Mouse (Mus musculus): ENCODE data around the gene Ube2z. TPM values are rescaled to one million over a fixed set of nuclear protein-coding genes. Genes with fewer than 3 reads are reported as not detected.

Ube2z gene
- total RNA-seq, 2 experiments from 2014 or later = 29.0 to 32.2 TPM

- intact Hi-C loops (cut with DNase I) = no loop called here
- DNase-seq (ENCODE audit: low spot score) = no peak
These were observed 49.8 kb downstream of the Ube2z start for GRCm38 (mm10) chr11:96015421-96015820.

GRCm38 (mm10) chr11:96011982-96012381, 53.2 kb downstream of the Ube2z start:
- no peak for DNase-seq (ENCODE audit: low spot score)
- intact Hi-C loops (cut with DNase I) = no loop called here

DNA sequence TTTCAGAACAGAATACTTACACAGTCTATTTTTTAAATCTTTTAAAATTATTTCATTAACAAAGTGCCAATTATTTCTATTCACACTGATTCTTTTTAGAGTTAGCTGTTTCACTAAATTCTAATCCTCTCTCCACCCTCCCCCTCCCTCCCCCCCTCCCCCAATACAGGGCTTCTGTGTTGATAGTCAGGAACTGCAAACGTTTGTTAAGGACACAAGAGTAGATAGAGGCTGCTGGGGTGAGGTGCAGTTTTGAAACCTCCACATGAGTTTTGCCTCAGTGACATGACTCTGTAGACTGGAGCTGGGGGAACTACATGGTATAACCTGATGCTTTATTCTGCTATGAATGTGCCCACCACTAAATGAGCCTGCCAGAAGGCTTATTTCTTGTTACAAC, 56.4 kb downstream of the Ube2z start:
- intact Hi-C loops (cut with DNase I) = loop anchor here (10.0 kb wide), 2 partner anchors 196 to 266 kb away; partner anchors contain the start of gene Hoxb9
- no peak for DNase-seq (ENCODE audit: low spot score)

DNA sequence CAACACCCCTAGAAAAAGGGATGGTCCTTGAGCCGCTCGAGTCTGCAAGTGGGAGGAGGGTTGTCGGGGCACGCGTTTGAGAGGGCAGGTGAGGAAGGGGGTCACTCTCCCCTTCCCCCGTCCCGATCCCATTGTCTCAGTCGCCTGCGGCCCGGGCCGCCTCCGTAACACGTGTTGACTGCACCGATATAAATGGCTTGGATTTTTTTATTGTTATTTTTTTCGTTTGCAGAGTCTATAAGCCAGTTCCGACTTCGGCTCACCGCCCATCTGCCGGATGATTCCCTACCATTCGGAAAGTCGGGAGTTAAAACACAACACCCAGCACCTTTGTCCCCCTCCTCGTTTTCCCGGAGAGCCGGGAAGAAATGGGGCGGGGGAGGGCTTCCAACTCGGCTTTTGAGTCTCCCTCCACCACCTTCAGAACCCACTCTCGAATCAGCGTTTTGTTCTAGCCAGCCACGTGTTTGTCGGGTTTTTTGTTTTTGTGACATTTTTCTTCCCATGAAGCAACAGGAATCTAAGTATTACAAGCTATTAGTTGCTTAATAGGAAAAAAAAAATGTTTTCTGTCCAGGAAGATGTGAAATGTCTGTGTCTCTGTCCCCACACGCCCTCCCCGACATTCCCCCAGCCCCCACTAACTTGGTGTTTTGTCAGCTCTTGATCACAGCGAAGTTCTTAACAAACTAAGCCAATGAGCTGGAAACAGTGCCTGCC, 57.5 kb downstream of the Ube2z start:
- intact Hi-C loops (cut with DNase I) = loop anchor here (10.0 kb wide), 2 partner anchors 197 to 267 kb away; partner anchors contain the start of gene Hoxb9
- DNase-seq (ENCODE audit: low spot score) = no peak

GRCm38 (mm10) chr11:96006852-96007515, 58.2 kb downstream of the Ube2z start:
- no peak for DNase-seq (ENCODE audit: low spot score)
- intact Hi-C loops (cut with DNase I) = loop anchor here (10.0 kb wide), 2 partner anchors 198 to 268 kb away; partner anchors contain the start of gene Hoxb9

DNA sequence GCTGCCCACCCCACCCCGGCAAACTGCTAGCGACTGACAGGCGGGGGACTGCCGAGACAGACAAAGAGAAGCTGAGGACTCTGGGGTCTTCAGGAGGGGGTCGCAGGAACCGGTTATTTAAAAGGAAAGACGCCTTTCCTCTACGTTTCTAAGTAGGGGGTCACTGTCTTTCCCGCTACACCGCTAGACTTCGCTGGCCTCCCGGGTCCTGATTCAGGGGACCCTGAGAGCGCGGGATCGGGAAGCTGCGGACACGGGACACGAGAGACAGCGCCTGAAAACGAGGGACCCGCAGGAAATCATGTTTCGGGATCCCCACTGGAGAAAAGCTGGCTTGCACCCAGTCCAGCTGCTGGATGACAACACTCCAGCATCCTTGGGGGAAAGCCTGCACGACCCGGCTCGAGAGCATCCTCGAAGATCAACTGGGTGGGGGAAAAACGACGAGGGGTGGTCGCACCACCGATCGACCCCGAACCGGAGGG, 58.8 kb downstream of the Ube2z start:
- intact Hi-C loops (cut with DNase I) = loop anchor here (10.0 kb wide), 2 partner anchors 198 to 268 kb away; partner anchors contain the start of gene Hoxb9
- DNase-seq (ENCODE audit: low spot score) = no peak

DNA sequence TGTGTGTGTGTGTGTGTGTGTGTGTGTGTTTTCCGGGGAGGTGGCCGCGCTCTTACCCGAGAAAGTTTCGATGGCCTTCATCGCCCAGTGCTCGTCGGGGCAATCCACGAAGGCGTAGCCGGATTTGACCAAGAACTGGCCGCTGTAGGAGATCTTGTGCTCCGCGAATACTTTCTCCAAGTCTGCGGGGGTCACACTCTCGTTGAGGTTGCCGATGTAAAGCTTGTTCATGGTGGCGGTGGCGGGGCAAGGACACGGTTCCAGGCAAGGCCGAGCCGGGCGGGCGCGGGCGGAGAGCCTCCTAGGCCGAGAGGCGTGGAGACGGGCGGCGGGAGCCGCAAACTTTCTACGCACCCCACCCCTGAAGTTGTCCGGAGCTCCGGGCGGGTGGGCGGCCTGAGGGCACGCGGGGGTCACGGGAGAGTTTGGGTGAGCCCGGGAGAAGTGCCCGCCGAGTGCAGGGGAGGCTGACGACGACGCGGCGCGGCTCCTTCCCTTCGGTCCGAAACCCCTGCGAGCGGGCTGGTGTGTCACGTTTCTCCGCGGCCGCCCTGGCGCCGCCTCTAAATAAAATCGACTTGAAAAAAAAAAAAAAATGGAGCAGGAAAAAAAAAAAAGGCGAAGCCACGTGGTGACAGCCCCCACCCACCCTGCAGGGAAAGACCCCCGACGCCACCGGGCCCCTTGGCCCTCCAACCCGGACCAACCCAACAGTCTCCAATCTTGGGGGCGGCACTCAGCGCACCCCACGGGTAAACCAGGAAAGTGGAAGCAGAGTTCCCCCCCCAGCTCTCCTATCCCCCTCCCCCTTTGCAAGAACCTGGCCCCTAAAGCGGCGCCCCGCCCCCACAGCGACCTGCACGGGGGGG, 59.6 kb downstream of the Ube2z start, which contains the start of gene Igf2bp1:
Gene Igf2bp1 (minus strand): TSS at position 538 of the 869 bp plus-strand sequence.
- intact Hi-C loops (cut with DNase I) = loop anchor here (10.0 kb wide), 2 partner anchors 199 to 269 kb away; partner anchors contain the start of gene Hoxb9
- DNase-seq (ENCODE audit: low spot score) = no peak

GRCm38 (mm10) chr11:96004793-96005402, 60.3 kb downstream of the Ube2z start:
- intact Hi-C loops (cut with DNase I) = loop anchor here (10.0 kb wide), 2 partner anchors 200 to 270 kb away; partner anchors contain the start of gene Hoxb9
- no peak for DNase-seq (ENCODE audit: low spot score)

- no peak for DNase-seq (ENCODE audit: low spot score)
- intact Hi-C loops (cut with DNase I) = loop anchor here (10.0 kb wide), 2 partner anchors 201 to 271 kb away; partner anchors contain the start of gene Hoxb9
These were observed 61.0 kb downstream of the Ube2z start for GRCm38 (mm10) chr11:96003969-96004792.

DNA sequence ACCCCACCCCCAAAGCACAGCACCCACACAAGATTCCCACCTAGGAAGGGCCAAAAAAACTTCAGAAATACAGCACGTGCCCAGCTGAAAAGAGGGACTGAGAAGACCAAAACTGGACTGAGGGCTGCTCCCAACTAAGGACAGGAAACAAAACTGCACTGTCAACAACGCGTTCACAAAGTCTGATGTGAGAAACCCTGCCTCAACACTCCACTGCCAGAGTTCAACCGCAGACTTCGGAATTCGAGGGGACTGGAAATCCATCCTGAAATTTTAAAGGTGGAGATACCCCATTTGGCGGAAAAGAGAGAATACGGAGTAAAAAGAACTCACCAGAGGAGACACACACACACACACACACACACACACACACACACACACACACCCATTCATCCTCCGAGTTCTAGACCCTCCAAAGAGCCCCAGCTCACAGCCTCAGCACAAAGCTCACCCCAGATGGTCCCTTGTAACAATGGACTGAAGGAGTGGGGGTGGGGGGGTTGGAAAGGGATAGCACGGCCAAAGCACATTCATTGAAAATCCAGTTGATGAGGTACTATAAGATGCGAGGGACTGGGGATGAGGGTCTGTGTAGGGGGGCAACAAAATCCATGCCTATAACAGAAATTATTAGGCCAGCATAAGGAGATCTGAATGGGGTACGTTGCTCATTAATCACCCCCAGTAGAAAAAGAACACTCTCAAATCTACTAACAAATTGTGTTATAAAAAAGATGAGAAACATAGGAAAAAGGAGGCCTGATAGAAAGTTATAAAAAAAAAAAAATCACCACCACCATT, 61.9 kb downstream of the Ube2z start:
- intact Hi-C loops (cut with DNase I) = loop anchor here (10.0 kb wide), 2 partner anchors 202 to 272 kb away; partner anchors contain the start of gene Hoxb9
- DNase-seq (ENCODE audit: low spot score) = no peak

Other genes with a start within 250 kb of the Ube2z start
- 100 to 1,000 TPM; 174 to 181 TPM for gene Phospho1, start 240.9 kb downstream of the Ube2z start, total RNA-seq (2021)
- gene Gngt2, start 228.2 kb downstream of the Ube2z start, total RNA-seq (2021) = 10 to 100 TPM; 20.6 to 21.9 TPM
- 10 to 100 TPM in 1 of 2 experiments, 1 to 10 TPM in 1; 8.8 to 10.4 TPM for gene Abi3, start 222.9 kb downstream of the Ube2z start, total RNA-seq (2021)
- gene B4galnt2, start 150.5 kb downstream of the Ube2z start, total RNA-seq (2021) = not detected
- under 1 TPM; 0.23 to 0.25 TPM for gene Igf2bp1, start 59.4 kb downstream of the Ube2z start, total RNA-seq (2021)
- gene Gip, start 40.8 kb downstream of the Ube2z start, total RNA-seq (2021) = not detected
- gene Snf8, start 30.5 kb downstream of the Ube2z start, total RNA-seq (2021) = 10 to 100 TPM; 45.7 to 46.9 TPM
- gene Atp5g1, start 10.3 kb upstream of the Ube2z start, total RNA-seq (2021) = 1,000 to 10,000 TPM; 3,505 to 3,833 TPM
- gene Calcoco2, start 46.6 kb upstream of the Ube2z start, total RNA-seq (2021) = not detected
- not detected for gene Ttll6, start 68.4 kb upstream of the Ube2z start, total RNA-seq (2021)
- not detected for gene Hoxb13, start 128.9 kb upstream of the Ube2z start, total RNA-seq (2021)
- gene Hoxb9, start 206.1 kb upstream of the Ube2z start, total RNA-seq (2021) = not detected
- gene Hoxb8, start 216.5 kb upstream of the Ube2z start, total RNA-seq (2021) = not detected
- not detected for gene Hoxb7, start 221.2 kb upstream of the Ube2z start, total RNA-seq (2021)
- gene Hoxb6, start 227.1 kb upstream of the Ube2z start, total RNA-seq (2021) = not detected
- gene Hoxb5, start 237.9 kb upstream of the Ube2z start, total RNA-seq (2021) = under 1 TPM; 0.10 to 0.14 TPM